Mouse (Mus musculus) frontal cortex, postnatal 14 days (tissue): ENCODE measurements at regions not wholly inside any gene's neighbourhood (a gene's known extent, or its start where the extent isn't known, plus 50 kb on each side); places are given as distances from the start of the nearest gene placed in this dataset.
"Not testable (repeated sequence)": the region's sequence is repeated elsewhere in the genome, so short reads cannot be mapped to it uniquely, and the experiment has no call there.

Experiments
- DNase-seq, 2 experiments: peaks; one replicate each; pipeline ENCODE4 v3.0.0; 2022; ENCODE audit warnings: low spot score in 2 of 2

DNA sequence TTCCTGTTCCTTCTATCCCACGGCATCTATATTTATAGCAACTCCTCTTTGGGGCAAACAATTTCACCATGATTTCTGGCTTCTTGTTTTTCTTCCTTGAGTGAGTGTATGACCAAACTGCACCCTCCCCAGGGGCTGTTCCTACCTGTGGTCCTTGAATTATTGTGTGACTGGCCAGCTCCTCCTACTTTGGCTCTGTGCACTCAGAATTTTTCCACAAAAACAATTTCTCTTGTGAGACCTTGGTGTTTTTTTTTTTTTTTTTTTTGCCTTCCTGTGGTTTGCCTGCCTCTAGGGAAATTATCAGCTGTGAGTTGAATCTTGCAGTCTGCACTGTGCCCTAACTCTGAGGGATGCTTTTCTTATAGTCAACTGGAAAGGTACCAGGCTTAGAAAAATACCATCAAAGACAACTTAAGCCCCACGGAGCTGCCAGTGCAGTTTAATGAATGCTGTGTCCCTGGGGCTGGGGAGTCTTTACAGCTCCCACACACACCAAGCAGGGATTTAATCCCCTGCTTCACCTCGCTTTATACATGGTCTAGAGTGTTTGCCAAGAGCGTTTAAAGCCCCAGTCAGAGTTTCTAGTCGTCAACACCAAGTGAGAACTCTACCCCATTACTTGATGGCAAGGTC, 216.2 kb upstream of the Sesn3 start:
- no peak for DNase-seq

DNA sequence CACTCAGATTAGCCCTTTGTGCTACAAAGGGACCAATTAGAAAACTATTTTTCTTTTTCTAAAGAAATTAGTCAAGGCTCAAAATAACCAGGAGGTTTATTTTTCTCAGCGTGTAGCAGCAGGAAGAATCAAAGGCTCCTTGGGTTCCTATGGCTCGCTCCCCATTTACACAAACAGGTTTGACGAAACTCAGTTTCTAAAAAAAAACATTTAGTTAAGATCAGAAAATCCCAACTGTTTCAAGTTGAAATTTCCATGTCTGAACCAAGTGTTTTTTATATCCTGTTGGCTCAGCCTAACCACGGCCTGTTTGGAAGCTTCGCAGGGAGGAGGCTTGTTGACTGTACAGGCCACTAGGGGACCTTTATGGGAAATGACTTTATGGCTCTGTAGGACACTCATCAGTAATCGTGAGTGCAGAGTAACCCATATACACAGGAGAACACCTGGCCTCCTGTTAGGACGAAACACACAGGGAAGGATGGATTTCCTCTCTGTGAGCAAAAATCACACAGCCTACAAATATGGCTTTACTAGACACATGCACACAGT, 215.6 kb upstream of the Sesn3 start:
- DNase-seq, result no peak

DNA sequence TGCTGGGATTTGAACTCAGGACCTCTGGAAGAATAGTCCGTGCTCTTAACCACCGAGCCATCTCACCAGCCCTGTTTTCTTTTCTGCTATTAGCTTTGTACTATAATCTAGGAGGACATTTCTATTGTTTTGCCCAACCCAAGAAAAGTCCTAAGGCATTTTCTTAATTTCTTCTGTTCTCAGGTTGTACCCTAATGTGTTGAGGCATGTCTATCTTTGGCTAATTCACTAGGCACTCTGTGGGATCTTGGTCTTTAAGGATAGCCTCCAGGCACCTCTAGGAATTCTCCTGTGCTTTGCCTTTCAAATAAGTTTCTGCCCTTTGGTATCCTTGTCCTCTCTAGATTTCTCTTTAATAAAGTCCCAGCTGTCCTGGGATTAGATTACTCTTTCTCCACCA, 214.6 kb upstream of the Sesn3 start:
- no peak for DNase-seq

DNA sequence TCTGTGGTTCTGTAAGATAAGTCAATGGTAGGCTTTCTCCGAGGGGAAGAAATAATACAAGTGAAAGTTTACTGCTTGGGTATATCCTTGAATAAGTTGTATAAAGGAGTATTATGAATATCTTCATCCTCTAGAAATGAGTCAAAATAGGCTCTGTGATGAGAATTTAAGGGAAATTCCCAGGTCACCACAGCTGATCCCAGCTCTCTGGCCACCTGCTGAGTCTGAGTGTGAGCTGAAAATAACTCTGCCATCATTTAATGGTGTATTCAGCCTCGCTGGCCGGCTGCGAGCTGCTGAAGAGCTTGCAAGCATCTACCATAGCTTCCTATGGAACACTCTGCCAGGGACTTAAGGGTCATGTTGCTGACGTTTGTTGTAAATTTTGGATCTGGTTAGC, 213.5 kb upstream of the Sesn3 start:
- no peak for DNase-seq

DNA sequence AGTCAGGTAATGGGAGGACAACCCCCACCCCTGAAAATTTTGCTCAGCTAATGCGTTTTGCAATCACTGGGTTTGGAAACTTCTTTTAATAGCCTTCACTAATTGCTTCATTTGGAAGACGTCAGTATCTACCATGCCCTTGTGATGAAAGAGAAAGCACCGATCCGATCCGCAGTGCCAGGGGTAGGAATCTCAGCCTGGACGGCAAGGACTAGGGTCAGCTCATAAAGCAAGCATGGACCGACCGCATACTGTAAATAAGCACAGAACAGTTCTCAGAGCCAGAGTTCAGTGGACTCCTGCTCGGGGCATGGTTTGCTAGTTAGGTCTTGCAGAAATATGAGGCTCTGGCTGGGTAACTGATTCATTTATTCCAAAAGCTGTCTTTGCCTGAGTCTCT, 213.0 kb upstream of the Sesn3 start:
- DNase-seq, result no peak

DNA sequence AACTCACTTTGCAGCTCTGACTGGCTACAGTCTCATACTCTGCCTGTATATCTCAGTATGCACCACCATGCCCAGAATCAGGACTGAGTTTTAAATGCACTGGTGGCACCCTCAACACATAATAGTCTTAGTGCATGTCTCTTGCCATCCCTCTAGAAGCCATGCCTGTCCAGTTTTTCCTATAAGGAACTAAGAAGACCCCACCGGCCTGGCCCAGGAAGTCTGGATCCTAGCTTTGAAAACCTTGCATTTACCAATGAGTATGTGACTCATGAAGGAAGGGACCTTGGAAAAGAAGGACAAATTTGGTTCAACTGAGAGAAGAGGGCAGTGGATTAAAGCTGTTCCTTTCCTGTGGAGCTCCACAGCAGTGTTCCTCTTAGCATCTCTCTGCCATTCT, 212.2 kb upstream of the Sesn3 start:
- DNase-seq, result no peak

DNA sequence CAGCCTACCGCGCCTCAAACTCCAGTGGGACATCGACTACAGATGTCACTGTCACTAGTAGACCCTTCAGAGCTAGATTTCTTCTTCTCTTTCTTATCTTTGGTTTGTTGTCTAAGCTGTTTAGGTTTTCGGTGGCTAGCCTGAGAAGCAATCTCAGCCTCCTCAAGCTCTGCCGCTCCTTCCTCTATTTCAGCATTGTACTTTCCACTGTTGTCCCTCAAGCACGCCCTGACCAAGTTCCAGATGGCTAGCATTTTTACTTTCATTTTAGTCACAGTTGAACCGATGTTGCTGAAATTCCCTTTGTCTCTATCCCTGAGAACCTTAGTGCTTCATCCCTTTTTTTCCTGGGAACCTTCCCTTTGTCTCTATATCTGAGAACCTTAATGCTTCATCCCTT, 208.1 kb upstream of the Sesn3 start:
- DNase-seq, result not testable (repeated sequence)

DNA sequence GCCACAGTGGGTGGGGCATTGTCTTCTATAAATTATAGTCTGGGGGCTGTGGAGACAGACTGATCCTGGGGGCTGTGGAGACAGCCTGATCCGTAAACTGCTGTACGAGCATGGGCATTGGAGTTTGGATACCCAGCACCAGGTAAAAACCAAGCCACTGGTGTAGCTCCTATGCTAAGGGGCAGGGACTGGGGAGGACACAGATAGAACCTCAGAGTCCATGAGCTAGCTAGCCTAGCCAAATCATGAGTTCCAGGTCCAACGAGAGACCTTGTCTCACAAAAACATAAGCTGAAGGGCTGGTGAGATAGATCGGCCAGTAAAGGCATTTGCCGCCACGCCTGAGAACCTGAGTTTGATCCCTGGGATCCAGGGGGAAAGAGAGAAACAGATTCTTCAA, 205.8 kb upstream of the Sesn3 start:
- no peak for DNase-seq

DNA sequence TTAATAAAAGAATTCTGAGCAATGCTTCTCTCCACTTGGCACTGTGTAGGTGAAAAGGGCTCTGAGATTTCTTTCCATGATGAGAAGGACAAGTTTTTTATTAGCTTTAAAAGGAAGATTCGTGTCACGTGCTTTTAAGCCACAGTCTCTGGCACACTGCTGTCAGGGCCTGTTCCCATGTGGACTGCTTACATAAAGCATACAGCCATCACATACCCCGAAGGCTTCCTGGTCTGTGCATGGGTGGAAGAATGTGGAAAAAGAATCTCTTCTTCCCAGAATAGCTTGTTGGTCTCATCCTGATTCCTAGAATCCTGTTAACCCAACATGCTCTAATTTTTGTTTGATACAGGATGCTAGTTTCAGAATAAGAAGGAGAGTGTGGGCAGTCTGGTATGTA, 205.1 kb upstream of the Sesn3 start:
- no peak for DNase-seq

DNA sequence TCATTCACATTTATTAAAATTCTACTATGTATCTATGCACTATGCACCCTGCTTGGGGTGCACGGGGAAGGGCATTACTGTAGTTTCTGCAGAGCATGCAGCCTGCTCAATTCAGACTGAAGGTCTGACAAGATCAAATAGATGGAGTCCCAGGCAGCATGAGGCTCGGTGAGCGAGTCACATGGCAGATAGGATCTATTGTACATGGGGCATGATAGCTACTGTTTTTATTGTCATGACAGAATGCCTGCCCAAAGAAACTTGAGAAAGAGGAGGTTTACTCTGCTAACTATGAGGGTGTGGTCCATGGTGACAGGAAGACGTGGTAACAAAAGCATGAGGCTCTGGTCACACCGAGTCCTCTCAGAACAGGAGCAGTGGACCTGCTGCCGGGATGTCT, 203.1 kb upstream of the Sesn3 start:
- DNase-seq, result no peak

DNA sequence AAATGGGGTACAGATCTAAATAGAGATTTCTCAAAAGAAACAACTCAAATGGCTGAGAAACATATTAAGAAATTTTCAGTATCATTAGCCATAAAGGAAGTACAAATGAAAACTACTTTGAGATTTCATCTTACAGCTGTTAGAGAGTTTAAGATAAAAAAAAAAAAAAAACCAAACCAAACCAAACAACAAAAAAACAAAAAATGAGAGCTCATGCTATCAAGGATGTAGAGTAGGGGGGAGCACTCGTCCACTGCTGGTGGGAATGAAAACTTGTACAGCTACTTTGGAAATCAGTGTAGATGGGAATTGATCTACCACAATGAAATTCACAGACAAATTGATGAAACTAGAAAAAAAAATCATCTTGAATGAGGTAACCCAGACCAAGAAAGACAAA, 201.9 kb upstream of the Sesn3 start:
- DNase-seq, result no peak

DNA sequence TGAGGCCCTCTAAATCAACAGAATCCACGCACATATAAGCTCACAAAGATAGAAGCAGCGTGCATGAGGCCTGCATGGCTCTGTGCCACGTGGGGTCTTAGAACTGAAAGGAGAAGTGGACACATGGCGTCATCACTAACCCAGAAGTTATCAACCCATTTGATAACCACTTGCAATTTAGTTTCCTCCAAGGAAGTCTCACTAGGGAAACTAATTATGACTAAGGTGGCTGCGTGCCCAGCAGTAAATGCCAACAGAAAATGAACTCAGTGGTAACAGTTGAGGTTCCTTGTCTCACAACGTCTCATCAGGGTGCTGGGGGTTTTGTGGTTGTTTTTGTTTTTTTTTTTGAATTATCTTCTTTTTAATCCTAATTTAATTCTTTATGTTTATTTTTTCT, 200.6 kb upstream of the Sesn3 start:
- DNase-seq, result no peak

DNA sequence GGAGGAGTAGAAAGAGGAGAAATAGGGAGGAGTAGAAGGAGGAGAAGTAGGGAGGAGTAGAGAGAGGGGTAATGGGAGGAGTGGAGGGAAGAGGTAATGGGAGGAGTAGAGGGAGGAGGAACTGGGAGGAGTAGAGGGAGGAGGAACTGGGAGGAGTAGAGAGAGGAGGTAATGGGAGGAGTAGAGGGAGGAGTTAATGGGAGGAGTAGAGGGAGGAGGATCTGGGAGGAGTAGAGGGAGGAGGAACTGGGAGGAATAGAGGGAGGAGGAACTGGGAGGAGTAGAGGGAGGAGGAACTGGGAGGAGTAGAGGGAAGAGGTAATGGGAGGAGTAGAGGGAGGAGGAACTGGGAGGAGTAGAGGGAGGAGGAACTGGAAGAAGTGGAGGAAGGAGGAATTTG, 200.0 kb upstream of the Sesn3 start:
- not testable (repeated sequence) for DNase-seq

DNA sequence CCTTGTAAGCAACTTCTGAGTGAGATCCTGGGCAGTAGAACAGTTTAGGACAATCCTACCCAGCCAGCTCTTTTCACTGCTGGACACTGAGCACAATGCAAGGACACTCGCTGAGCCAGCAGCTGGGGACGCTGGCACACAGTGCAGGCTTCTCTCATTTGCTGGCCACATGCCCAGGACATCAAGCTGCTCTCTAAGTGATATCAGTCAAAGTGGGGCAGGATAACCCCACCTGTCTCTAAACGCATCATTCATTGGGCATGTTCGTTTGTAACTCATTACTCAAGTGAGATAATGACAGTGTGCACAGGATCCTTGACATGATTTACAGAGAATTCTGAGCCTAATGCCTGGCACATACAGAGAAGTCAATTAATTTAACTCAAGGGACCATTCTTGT, 199.4 kb upstream of the Sesn3 start:
- peak in 1 of 2 experiments; percentile 39 for DNase-seq

DNA sequence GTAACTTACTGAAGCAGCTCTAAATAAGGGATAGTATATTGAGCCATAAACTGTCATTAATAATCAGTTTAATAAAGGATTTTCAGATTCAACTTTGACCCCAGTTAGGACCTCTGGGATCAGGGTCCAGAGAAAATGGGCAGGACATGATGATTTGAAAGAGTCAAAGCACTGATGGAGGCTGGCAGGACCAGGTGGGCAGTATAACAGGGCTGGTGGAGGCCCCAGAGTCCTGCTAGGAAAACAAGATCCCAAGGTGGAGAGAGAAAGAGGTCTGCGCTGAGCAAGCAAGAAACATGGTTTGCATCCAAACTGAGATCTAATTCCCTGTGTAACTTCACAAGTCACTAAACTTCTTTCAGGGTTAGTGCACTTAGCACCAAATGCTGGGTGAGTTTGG, 199.0 kb upstream of the Sesn3 start:
- DNase-seq, result no peak

DNA sequence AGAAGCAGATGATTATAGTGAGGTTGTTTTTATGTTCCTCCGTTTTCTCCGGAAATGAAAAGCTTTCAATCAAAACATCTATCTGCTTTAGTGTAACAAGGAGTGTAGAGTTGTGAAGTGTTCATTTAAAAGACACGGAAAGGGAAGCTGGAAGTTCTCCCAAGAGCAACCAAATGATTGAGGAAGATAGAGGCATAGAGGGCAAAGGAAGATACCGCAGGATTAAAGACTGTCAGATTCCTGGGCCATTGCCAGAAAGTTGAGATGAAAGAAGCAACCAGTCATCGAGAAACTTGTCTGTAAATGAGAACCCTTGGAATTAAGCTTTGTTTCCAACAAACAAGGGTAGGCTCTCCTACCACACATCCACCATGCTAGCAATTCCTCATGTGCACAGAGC, 198.1 kb upstream of the Sesn3 start:
- DNase-seq, result no peak

DNA sequence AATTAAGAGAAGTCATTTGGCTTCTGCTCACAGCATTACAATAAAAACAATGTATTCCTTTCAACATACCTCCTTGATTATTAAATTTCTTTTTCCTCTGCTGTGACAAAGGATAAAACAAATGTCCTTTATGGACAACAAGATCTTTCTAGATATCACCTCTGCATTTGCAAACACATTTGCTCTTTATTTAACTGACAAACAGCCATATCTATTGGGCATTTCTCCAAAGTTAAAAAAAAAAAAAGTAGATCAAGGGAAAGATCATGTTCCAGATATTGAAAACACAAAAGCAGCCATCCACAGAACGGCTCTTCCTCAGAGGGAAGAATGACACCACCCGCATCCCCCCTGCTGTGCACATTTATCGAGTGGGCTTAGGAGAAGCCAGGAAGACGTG, 193.7 kb upstream of the Sesn3 start:
- DNase-seq, result no peak

DNA sequence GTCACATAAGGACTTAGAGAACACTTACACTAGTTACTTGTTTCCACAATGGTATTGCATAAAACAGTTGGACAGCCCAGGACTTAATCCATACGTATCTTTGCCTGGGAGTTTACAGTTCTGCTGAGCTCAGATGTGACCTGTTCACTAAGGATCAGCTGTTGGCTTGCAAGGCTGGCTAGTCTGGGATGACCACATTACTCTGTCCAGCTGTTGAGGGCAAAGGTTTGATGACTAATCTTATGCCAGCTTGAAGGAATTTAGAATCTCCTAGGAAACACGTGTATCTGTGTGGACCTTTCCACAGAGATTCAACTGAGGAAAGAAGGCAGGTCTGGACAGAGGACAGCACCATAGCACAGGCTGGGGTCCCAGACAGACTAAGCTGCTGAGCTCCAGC, 188.7 kb upstream of the Sesn3 start:
- no peak for DNase-seq

DNA sequence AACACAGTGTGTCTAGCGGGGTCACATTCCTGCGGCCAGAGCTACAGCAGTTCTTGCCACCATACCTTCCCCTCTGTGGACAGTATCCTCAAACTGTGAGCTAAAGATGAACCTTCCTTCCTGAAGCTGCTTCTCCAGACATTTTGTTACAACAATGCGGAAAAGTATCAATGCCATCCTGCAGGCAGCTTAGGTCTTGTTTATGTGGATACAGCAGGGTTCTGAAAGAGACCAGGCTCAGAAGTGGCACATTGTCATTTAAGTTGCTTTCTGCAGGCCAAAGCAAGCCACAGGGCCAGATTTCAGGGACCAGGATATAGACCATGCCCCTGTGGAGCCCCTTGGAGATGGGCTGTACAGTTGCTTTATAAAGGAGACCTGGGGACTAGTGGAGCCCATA, 188.3 kb upstream of the Sesn3 start:
- no peak for DNase-seq

DNA sequence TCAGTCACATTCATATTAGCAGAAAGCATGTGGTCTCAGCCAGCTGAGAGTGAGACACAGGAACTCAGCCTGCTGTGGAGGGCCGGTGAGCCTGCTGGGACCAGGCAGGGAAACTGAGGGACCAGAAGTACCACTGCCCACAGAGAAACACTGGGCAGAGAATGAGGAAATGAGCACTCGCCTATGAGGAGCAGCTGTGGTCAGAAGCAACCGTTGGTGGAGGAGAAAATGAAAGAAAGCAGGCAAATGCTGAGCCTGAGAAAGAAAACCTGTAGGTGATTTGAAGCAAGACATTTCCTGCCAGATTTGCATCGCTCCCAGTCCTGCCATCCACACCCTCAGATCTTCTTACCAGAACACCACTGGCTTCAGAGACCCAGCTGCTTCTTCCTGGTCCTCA, 187.0 kb upstream of the Sesn3 start:
- no peak for DNase-seq

DNA sequence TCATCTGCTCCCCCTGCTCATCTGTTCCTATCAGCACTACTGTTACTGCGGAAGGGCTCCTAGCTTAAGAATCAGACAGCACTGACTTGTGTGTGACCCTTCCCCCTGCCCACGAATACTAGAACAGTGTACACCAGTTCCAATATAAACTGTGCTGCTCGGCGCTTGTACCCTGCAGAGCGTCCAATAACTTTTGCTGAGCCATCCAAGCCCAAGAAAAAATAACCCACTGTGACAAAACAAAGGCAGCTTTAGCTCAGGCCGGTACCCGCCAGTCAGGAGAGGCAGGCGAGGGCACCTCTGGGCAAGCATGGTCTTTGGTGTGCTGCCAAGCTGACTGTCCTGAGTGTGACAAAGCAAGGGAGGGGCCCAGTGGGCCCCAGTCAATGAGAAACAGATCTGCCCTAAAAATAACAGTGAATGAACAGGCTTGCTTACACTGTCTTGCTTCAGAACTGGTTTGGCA, 185.0 kb upstream of the Sesn3 start:
- DNase-seq, result peak in 1 of 2 experiments; percentile 28

DNA sequence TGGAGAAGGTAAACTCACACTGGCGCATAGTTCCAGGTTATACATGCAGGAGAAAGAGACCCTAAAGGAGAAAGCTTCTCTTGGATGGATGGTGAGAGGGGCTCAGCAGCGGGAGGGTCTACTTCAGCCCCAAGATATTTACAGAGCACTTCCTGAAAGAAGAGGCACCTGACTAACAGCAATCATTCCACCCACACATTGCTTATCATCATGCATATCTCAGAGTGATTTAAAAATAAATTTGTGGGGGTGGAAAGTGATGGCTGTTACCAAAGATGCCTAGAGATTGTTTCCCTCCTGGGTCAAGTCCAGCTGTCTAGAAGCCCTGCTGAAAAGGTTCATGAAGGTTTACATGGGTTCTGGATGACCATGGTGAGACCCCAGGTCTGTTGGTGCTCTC, 184.4 kb upstream of the Sesn3 start:
- DNase-seq, result no peak

DNA sequence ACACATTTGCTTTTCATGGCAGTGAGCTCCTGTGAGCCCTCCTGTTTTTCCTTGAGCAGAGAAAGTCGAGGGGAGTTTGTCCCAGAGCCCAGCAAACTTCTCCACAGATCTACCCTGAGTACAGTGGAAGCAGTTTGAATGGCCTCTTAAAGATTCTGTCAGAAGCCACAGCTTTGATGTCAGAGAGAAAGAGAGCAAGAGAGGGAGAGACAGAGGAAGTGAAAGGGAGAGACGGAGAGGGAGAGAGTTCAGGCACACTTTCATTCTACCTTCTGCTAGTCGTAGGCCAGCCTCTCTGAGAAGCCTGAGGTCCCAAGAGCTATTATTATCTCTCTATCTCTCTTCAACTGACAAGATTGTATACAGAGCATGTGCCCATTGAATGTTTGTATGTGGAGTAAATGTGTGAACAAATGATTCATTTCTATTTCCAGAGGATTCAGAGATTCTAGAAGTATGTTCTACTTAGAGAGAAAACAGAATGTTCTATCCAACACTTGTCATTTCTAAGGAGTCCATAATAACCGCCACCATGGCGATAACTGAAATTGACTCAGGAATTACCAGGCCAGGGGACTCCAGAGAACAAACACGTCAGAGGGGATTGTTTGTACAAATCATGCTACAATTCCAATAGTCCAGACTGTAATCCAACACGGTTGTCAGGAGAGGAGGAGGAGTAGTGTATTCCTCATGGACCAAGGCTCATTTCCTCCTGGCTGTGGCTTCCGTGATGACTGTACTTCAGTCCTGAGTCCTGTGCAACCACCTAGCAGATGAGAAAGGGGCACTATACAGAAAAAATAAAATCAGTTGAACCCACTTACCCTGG, 183.6 kb upstream of the Sesn3 start:
- DNase-seq, result no peak
